Comparison of ENCODE assay signal across 12 mouse cellular contexts in genomic region chr14:28004023-28004422, GRCm38 (mm10).
DNase-seq lines count a peak whose midpoint lies in the region; ATAC-seq and TF ChIP-seq lines count a peak whose summit lies in the region.
"Had no signal": no experiment of that assay in that cellular context is flagged by ENCODE, and none has a peak within 500 bp of the region (broad histone marks: within the 10 kb centered on the region; RNA-seq: fewer than 3 reads in every experiment).

No protein-coding gene starts in this region.

- no peaks in the 10 kb centered on the region for H3K36me3 ChIP-seq in liver, postnatal 0 days (replicated peaks; ENCODE audit: insufficient read depth, low read length)
- no peaks in the 10 kb centered on the region for H3K36me3 ChIP-seq in liver, embryonic 12.5 days
- H3K36me3 ChIP-seq: G1E; stomach, embryonic 15.5 days had no signal

- H3K9me3 ChIP-seq in liver, postnatal 0 days (ENCODE audit: low read length) = no peaks in the 10 kb centered on the region
- no peaks in the 10 kb centered on the region for H3K9me3 ChIP-seq in liver, embryonic 12.5 days (replicated peaks)
- H3K9me3 ChIP-seq: stomach, embryonic 15.5 days had no signal

- H3K9ac ChIP-seq in liver, postnatal 0 days (replicated peaks) = no peak overlapping the region
- H3K9ac ChIP-seq in liver, embryonic 12.5 days = no peak overlapping the region
- H3K9ac ChIP-seq: stomach, embryonic 15.5 days had no signal

- no peak overlapping the region for H3K4me2 ChIP-seq in liver, postnatal 0 days (ENCODE audit: low read depth, low read length)
- H3K4me2 ChIP-seq in liver, embryonic 12.5 days = no peak overlapping the region
- H3K4me2 ChIP-seq: stomach, embryonic 15.5 days had no signal

- intact Hi-C loops in gastrocnemius, postnatal 14 days (cut with DNase I; ENCODE audit: low total_unique reads) = no loop called here

- ATAC-seq in liver, postnatal 0 days = no peak
- no peak for ATAC-seq in liver, embryonic 12.5 days
- no peak for ATAC-seq in megakaryocyte progenitor cell, adult 5-6 weeks (replicated peaks; ENCODE audit: poor library complexity)

- no peaks in the 10 kb centered on the region for H3K27me3 ChIP-seq in liver, postnatal 0 days (ENCODE audit: insufficient read depth, low read length)
- no peaks in the 10 kb centered on the region for H3K27me3 ChIP-seq in liver, embryonic 12.5 days (replicated peaks)
- H3K27me3 ChIP-seq: stomach, embryonic 15.5 days had no signal

- H3K4me1 ChIP-seq in liver, postnatal 0 days (ENCODE audit: insufficient read depth) = no peaks in the 10 kb centered on the region
- H3K4me1 ChIP-seq in liver, embryonic 12.5 days = no peaks in the 10 kb centered on the region
- H3K4me1 ChIP-seq: stomach, embryonic 15.5 days had no signal

- H3K27ac ChIP-seq in liver, postnatal 0 days (ENCODE audit: low read depth) = no peak overlapping the region
- H3K27ac ChIP-seq in liver, embryonic 12.5 days = no peak overlapping the region
- H3K27ac ChIP-seq: stomach, embryonic 15.5 days had no signal

- no peak overlapping the region for H3K4me3 ChIP-seq in liver, postnatal 0 days (ENCODE audit: low read depth, low read length)
- H3K4me3 ChIP-seq in liver, embryonic 12.5 days = no peak overlapping the region
- H3K4me3 ChIP-seq: myocyte; stomach, embryonic 15.5 days had no signal

- peak; percentile 5 for DNase-seq in gastrocnemius, postnatal 14 days
- no peak for DNase-seq in gastrocnemius, postnatal 4 days (ENCODE audit: low spot score in 2 of 2)
- DNase-seq in liver, postnatal 0 days = no peak
- DNase-seq in ZHBTc4 (ENCODE audit: low read depth, low spot score) = peak; percentile 11
- DNase-seq in kidney, postnatal 36 days = peak; percentile 4 to 21
- DNase-seq in cerebellum, adult 11-12 months = no peak
- DNase-seq: cerebellum, adult 9-11 months had no signal

- TF ChIP-seq CTCF in liver, postnatal 0 days (IDR thresholded peaks at IDR 0.05; ENCODE audit: low read depth) = peak; percentile 32

- no peak for TF ChIP-seq EP300 in liver, postnatal 0 days (IDR thresholded peaks at IDR 0.05; ENCODE audit: low read depth)

- WGBS in liver, postnatal 0 days (ENCODE audit: insufficient replicate concordance) = 39% methylated on average over 4 of the region's 4 CpGs
- WGBS in liver, embryonic 12.5 days (ENCODE audit: insufficient replicate concordance) = 34% methylated on average over 4 of the region's 4 CpGs

Comparison
In these comparisons a context has a peak if more than half of its experiments do, and no peak if none do; other contexts are left out.
1. DNase-seq: peak in gastrocnemius, postnatal 14 days (single experiment), ZHBTc4 (single experiment) and kidney, postnatal 36 days (2 of 2); none in gastrocnemius, postnatal 4 days (0 of 2), liver, postnatal 0 days (single experiment) and cerebellum, adult 11-12 months (single experiment).